Mouse (Mus musculus) spleen, postnatal 10 days (tissue): ENCODE measurements around the gene Ddx1.

Experiments used
- DNase-seq, 2 experiments: peaks; one replicate each; pipeline ENCODE4 v3.0.0; 2021 to 2022; ENCODE audit warnings: low spot score in 2 of 2

The Ddx1 gene

GRCm38 (mm10) chr12:13248691-13249572, at the start of gene Ddx1:
Ddx1 (minus strand) TSS chr12:13249213.
- DNase-seq = peak; percentile 74 to 81

GRCm38 (mm10) chr12:13293421-13293881, 44.4 kb upstream of the Ddx1 start:
- no peak for DNase-seq

GRCm38 (mm10) chr12:13291453-13291852, 42.4 kb upstream of the Ddx1 start:
- no peak for DNase-seq

- DNase-seq = no peak
Measured at GRCm38 (mm10) chr12:13269570-13270390, 20.8 kb upstream of the Ddx1 start.

GRCm38 (mm10) chr12:13268826-13269449, 19.9 kb upstream of the Ddx1 start, which contains the start of gene Nbas:
Nbas (plus strand) TSS chr12:13269133.
- peak; percentile 78 to 85 for DNase-seq

GRCm38 (mm10) chr12:13268412-13268811, 19.4 kb upstream of the Ddx1 start:
- no peak for DNase-seq

GRCm38 (mm10) chr12:13255701-13256100, 6.7 kb upstream of the Ddx1 start:
- no peak for DNase-seq

GRCm38 (mm10) chr12:13255068-13255467, 6.1 kb upstream of the Ddx1 start:
- DNase-seq = no peak

GRCm38 (mm10) chr12:13249573-13249919, 533 bp upstream of the Ddx1 start:
- DNase-seq = no peak

GRCm38 (mm10) chr12:13242453-13242852, 6.6 kb downstream of the Ddx1 start:
- no peak for DNase-seq

- DNase-seq = no peak
Measured at GRCm38 (mm10) chr12:13218101-13218514, 30.9 kb downstream of the Ddx1 start.

- no peak for DNase-seq
Measured at GRCm38 (mm10) chr12:13217568-13217967, 31.4 kb downstream of the Ddx1 start.

GRCm38 (mm10) chr12:13216501-13217103, 32.4 kb downstream of the Ddx1 start:
- DNase-seq = no peak

- DNase-seq = peak; percentile 43 to 70
Measured at GRCm38 (mm10) chr12:13214345-13215278, 34.4 kb downstream of the Ddx1 start.

- DNase-seq = no peak
Measured at GRCm38 (mm10) chr12:13211746-13212482, 37.1 kb downstream of the Ddx1 start.

GRCm38 (mm10) chr12:13209692-13210377, 39.2 kb downstream of the Ddx1 start:
- DNase-seq = no peak

- DNase-seq = no peak
Measured at GRCm38 (mm10) chr12:13208983-13209451, 40.0 kb downstream of the Ddx1 start.

GRCm38 (mm10) chr12:13208517-13208916, 40.5 kb downstream of the Ddx1 start:
- no peak for DNase-seq

- no peak for DNase-seq
Measured at GRCm38 (mm10) chr12:13207099-13207498, 41.9 kb downstream of the Ddx1 start.
